9 mouse cellular contexts compared by ENCODE assay signal in the genomic region with DNA sequence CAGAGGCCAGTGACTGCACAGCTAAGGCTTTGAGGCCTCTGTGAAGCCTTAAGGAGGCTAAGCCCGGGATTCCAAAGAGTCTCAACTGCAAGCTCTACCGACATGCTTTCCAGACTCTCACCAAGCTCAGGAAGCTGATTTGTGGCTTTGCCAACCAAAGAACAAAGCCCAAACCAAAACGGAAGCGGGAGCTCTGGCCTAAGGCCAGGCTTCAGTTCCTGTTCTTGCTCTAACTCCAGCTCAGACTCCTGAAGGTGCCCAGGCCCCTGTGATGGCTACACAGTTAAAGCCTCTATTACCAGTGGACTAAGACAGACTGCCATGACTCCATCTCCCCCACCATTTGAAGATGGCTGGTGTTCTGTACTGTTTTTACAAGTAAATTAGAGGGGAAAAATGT. TPM values are rescaled to one million over a fixed set of nuclear protein-coding genes. Genes with fewer than 3 reads are reported as not detected.
DNase-seq lines count a peak whose midpoint lies in the region; ATAC-seq and TF ChIP-seq lines count a peak whose summit lies in the region.
"Had no signal": no experiment of that assay in that cellular context is flagged by ENCODE, and none has a peak within 500 bp of the region (broad histone marks: within the 10 kb centered on the region; RNA-seq: fewer than 3 reads in every experiment).

No protein-coding gene starts in this region.

- no peaks in the 10 kb centered on the region for H3K4me1 ChIP-seq in midbrain, postnatal 0 days (ENCODE audit: insufficient read depth, low read length)
- H3K4me1 ChIP-seq in midbrain, embryonic 11.5 days (ENCODE audit: control insufficient read depth, insufficient read depth, low read length), result no peaks in the 10 kb centered on the region
- peaks cover 2% of the 10 kb centered on the region; the same call in 1 of the 2 replicates for H3K4me1 ChIP-seq in lung, adult 2 months (ENCODE audit: control insufficient read depth, insufficient read depth, low read length)
- H3K4me1 ChIP-seq: midbrain, embryonic 12.5 days had no signal

- no peaks in the 10 kb centered on the region for H3K9me3 ChIP-seq in midbrain, postnatal 0 days (ENCODE audit: low read length)
- no peaks in the 10 kb centered on the region for H3K9me3 ChIP-seq in midbrain, embryonic 11.5 days (ENCODE audit: control insufficient read depth, low read length)
- H3K9me3 ChIP-seq: midbrain, embryonic 12.5 days had no signal

- H3K27ac ChIP-seq in midbrain, postnatal 0 days (ENCODE audit: low read depth, low read length), result no peak overlapping the region
- no peak overlapping the region for H3K27ac ChIP-seq in midbrain, embryonic 11.5 days (ENCODE audit: low read depth, low read length)
- H3K27ac ChIP-seq: midbrain, embryonic 12.5 days had no signal

- no peaks in the 10 kb centered on the region for H3K36me3 ChIP-seq in midbrain, postnatal 0 days (ENCODE audit: insufficient read depth, low read length)
- H3K36me3 ChIP-seq in midbrain, embryonic 11.5 days (ENCODE audit: control insufficient read depth, insufficient read depth, low read length), result no peaks in the 10 kb centered on the region
- H3K36me3 ChIP-seq: midbrain, embryonic 12.5 days had no signal

- no peak overlapping the region for H3K4me3 ChIP-seq in midbrain, postnatal 0 days (ENCODE audit: low read depth, low read length)
- no peak overlapping the region for H3K4me3 ChIP-seq in midbrain, embryonic 11.5 days (ENCODE audit: low read depth, low read length)
- no peak overlapping the region for H3K4me3 ChIP-seq in lung, adult 2 months (replicated peaks; ENCODE audit: extremely low read depth, low read depth, low read length)
- H3K4me3 ChIP-seq: midbrain, embryonic 12.5 days had no signal

- no peak overlapping the region for H3K9ac ChIP-seq in midbrain, postnatal 0 days (replicated peaks; ENCODE audit: low read length, poor library complexity, severe bottlenecking)
- H3K9ac ChIP-seq in midbrain, embryonic 11.5 days (ENCODE audit: low read length), result no peak overlapping the region
- H3K9ac ChIP-seq: midbrain, embryonic 12.5 days had no signal

- no peak for TF ChIP-seq POLR2A in lung, adult 2 months (IDR thresholded peaks at IDR 0.05; ENCODE audit: borderline replicate concordance, extremely low read depth, low read depth, low read length)

- 55% methylated on average over 4 of the region's 4 CpGs for WGBS in midbrain, postnatal 0 days
- 79% methylated on average over 4 of the region's 4 CpGs for WGBS in midbrain, embryonic 11.5 days
- WGBS in lung, adult 2 months, result 12% methylated on average over 4 of the region's 4 CpGs

- H3K27me3 ChIP-seq in midbrain, postnatal 0 days (ENCODE audit: insufficient read depth, low read length), result no peaks in the 10 kb centered on the region
- no peaks in the 10 kb centered on the region for H3K27me3 ChIP-seq in midbrain, embryonic 11.5 days (ENCODE audit: control insufficient read depth, insufficient read depth, low read length)

- peak; percentile 9 for DNase-seq in midbrain, postnatal 0 days (ENCODE audit: low spot score)
- no peak for DNase-seq in midbrain, embryonic 11.5 days (ENCODE audit: low spot score, missing footprints)
- peak; percentile 31 for DNase-seq in brain, adult 2 months (ENCODE audit: low read depth, low spot score)
- DNase-seq in heart, postnatal 25 days (ENCODE audit: low spot score), result peak; percentile 59
- peak; percentile 62 for DNase-seq in lung, adult 2 months
- DNase-seq in thymus, postnatal 14 days, result no peak
- no peak for DNase-seq in cerebellum, adult 18-20 months

- intact Hi-C loops in heart, postnatal 25 days (cut with DNase I), result loop anchor here (2.0 kb wide), 1 partner anchor 20 kb away; the partner anchor contains the start of gene Rab7

- ATAC-seq in midbrain, postnatal 0 days (ENCODE audit: low FRiP score), result no peak
- ATAC-seq in midbrain, embryonic 11.5 days (ENCODE audit: low FRiP score), result no peak
- no peak for ATAC-seq in inflammation-experienced regulatory T-cells, adult 6 months

- no peak for TF ChIP-seq CTCF in midbrain, postnatal 0 days (IDR thresholded peaks at IDR 0.05)
- no peak for TF ChIP-seq CTCF in lung, adult 2 months (IDR thresholded peaks at IDR 0.05; ENCODE audit: insufficient read depth, low read length)

- H3K4me2 ChIP-seq in midbrain, postnatal 0 days (ENCODE audit: low read depth, low read length, poor library complexity, severe bottlenecking), result no peak overlapping the region
- H3K4me2 ChIP-seq in midbrain, embryonic 11.5 days, result no peak overlapping the region
- H3K4me2 ChIP-seq: midbrain, embryonic 12.5 days had no signal

RNA-seq across cellular contexts. Expression of gene Rpn1, which starts 19.2 kb away (rescaled TPM):
- total RNA-seq in midbrain, postnatal 0 days (2014; rRNA removed), result 196 and 198 TPM in 2 replicates
- 252 and 261 TPM in 2 replicates for polyA plus RNA-seq in midbrain, postnatal 0 days (2015; fragmentation: Nextera tagmentation; extraction: Ambion mirVana)
- 267 and 272 TPM in 2 replicates for polyA plus RNA-seq in midbrain, embryonic 11.5 days (2014; fragmentation: Nextera tagmentation; extraction: Ambion mirVana)
- total RNA-seq in heart, postnatal 25 days (2021), result 100 to 1,000 TPM in 1 of 2 experiments, 10 to 100 TPM in 1; 95.7 to 115 TPM
- 127 and 179 TPM in 2 replicates for polyA plus RNA-seq in lung, adult 2 months (2012; rRNA removed)
- 100 to 1,000 TPM in 2 of 3 experiments, 10 to 100 TPM in 1; 82.7 to 138 (median 128) TPM for polyA plus RNA-seq in inflammation-experienced regulatory T-cells, adult 6 months (2017; shearing (Covaris generic))

RNA-seq across cellular contexts. Expression of gene Rab7, which starts 20.0 kb away (rescaled TPM):
- total RNA-seq in midbrain, postnatal 0 days (2014; rRNA removed), result 87.5 and 103 TPM in 2 replicates
- polyA plus RNA-seq in midbrain, postnatal 0 days (2015; fragmentation: Nextera tagmentation; extraction: Ambion mirVana), result 356 and 379 TPM in 2 replicates
- 251 and 267 TPM in 2 replicates for polyA plus RNA-seq in midbrain, embryonic 11.5 days (2014; fragmentation: Nextera tagmentation; extraction: Ambion mirVana)
- 100 to 1,000 TPM; 292 to 305 TPM for total RNA-seq in heart, postnatal 25 days (2021)
- polyA plus RNA-seq in lung, adult 2 months (2012; rRNA removed), result 160 and 241 TPM in 2 replicates
- 100 to 1,000 TPM; 271 to 323 (median 302) TPM for polyA plus RNA-seq in inflammation-experienced regulatory T-cells, adult 6 months (2017; shearing (Covaris generic))

Comparison
In these comparisons a context has a peak if more than half of its experiments do, and no peak if none do; other contexts are left out.
1. DNase-seq: peak in midbrain, postnatal 0 days (single experiment), brain, adult 2 months (single experiment), heart, postnatal 25 days (single experiment) and lung, adult 2 months (single experiment); none in midbrain, embryonic 11.5 days (single experiment), thymus, postnatal 14 days (single experiment) and cerebellum, adult 18-20 months (0 of 2).